Mouse (Mus musculus) lung, embryonic 14.5 days (tissue): ENCODE measurements at regions not wholly inside any gene's neighbourhood (a gene's known extent, or its start where the extent isn't known, plus 50 kb on each side); places are given as distances from the start of the nearest gene placed in this dataset.

ENCODE experiments used
- ATAC-seq: fragments of 200-750 bp; cut with Nextera tagmentation; 2 replicates; pipeline ENCODE4 v1.8.0; 2017; ENCODE audit warnings: mild to moderate bottlenecking, moderate TSS enrichment, moderate library complexity; ENCODE audit not compliant: insufficient read depth
- DNase-seq: peaks from one replicate; pipeline ENCODE4 v3.0.0-alpha.2; 2015
- H3K27ac ChIP-seq: fragments of 300-500 bp; sonication (generic); 2 replicates; pipeline ENCODE4 v1.5.1; 2014; ENCODE audit warnings: low read depth, mild to moderate bottlenecking, moderate library complexity
- H3K27me3 ChIP-seq: fragments of 300-500 bp; sonication (generic); 2 replicates; pipeline ENCODE4 v1.6.1; 2014; ENCODE audit warnings: low read length, control low read depth; ENCODE audit not compliant: insufficient read depth
- H3K36me3 ChIP-seq: fragments of 300-500 bp; sonication (generic); 2 replicates; pipeline ENCODE4 v1.6.1; 2014; ENCODE audit warnings: control low read depth; ENCODE audit not compliant: insufficient read depth
- H3K4me1 ChIP-seq: fragments of 300-500 bp; sonication (generic); 2 replicates; pipeline ENCODE4 v1.6.1; 2014; ENCODE audit warnings: antibody characterized with exemption, control low read depth; ENCODE audit not compliant: insufficient read depth
- H3K4me2 ChIP-seq: fragments of 300-500 bp; sonication (generic); 2 replicates; pipeline ENCODE4 v1.6.1; 2014; ENCODE audit warnings: mild to moderate bottlenecking
- H3K4me3 ChIP-seq: fragments of 300-500 bp; sonication (generic); 2 replicates; pipeline ENCODE4 v1.5.1; 2014; ENCODE audit warnings: low read depth, low read length
- H3K9ac ChIP-seq: fragments of 300-500 bp; sonication (generic); 2 replicates; pipeline ENCODE4 v1.6.1; 2014
- H3K9me3 ChIP-seq: fragments of 300-500 bp; sonication (generic); 2 replicates; pipeline ENCODE4 v1.6.1; 2016; ENCODE audit warnings: low read depth, low read length, control low read depth
- CTCF ChIP-seq: IDR thresholded peaks from 2 replicates; pipeline ENCODE4 v1.5.1; 2016; ENCODE audit warnings: antibody characterized with exemption, low read depth
- WGBS: fragments of 180-500 bp; shearing (Covaris S2); extraction: QIAGEN DNeasy Blood & Tissue Kit; methylation state at CpG from one replicate; pipeline ENCODE4 v1.1.7; 2014; 5-methylcytosine and 5-hydroxymethylcytosine counted together

- Histone ChIP-seq H3K36me3 (no peaks in the 10 kb centered on the region), H3K27me3 (no peaks in the 10 kb centered on the region), H3K9ac (no peak overlapping the region), H3K4me2 (no peak overlapping the region), H3K4me1 (no peaks in the 10 kb centered on the region), H3K27ac (no peak overlapping the region), H3K4me3 (no peak overlapping the region), H3K9me3 (no peaks in the 10 kb centered on the region)
- TF ChIP-seq CTCF, result no peak
- ATAC-seq (no peak), DNase-seq (no peak)
- WGBS, result 37% methylated on average over 1 of the region's 1 CpGs
Observed at GRCm38 (mm10) chr16:78685160-78685559, 108.7 kb upstream of the D16Ertd472e start.

GRCm38 (mm10) chr16:78684031-78684430 is 107.5 kb upstream of the D16Ertd472e start:
- DNase-seq, result peak; percentile 7
- no peaks in the 10 kb centered on the region for H3K36me3 ChIP-seq
- ATAC-seq, result no peak
- no peak overlapping the region for H3K4me2 ChIP-seq
- WGBS, result 54% methylated on average over 8 of the region's 8 CpGs
- H3K27ac ChIP-seq, result no peak overlapping the region
- H3K9me3 ChIP-seq, result no peaks in the 10 kb centered on the region
- no peak overlapping the region for H3K9ac ChIP-seq
- H3K4me1 ChIP-seq, result no peaks in the 10 kb centered on the region
- no peaks in the 10 kb centered on the region for H3K27me3 ChIP-seq
- TF ChIP-seq CTCF, result no peak
- no peak overlapping the region for H3K4me3 ChIP-seq

GRCm38 (mm10) chr16:78661126-78661525 is 84.6 kb upstream of the D16Ertd472e start:
- Histone ChIP-seq H3K27ac (no peak overlapping the region), H3K9ac (no peak overlapping the region), H3K9me3 (no peaks in the 10 kb centered on the region), H3K4me2 (no peak overlapping the region), H3K36me3 (no peaks in the 10 kb centered on the region), H3K4me1 (no peaks in the 10 kb centered on the region), H3K27me3 (no peaks in the 10 kb centered on the region), H3K4me3 (no peak overlapping the region)
- ATAC-seq (no peak), DNase-seq (no peak)
- no peak for TF ChIP-seq CTCF
- 73% methylated on average over 7 of the region's 7 CpGs for WGBS

- Histone ChIP-seq H3K27ac (no peak overlapping the region), H3K4me1 (no peaks in the 10 kb centered on the region), H3K4me2 (no peak overlapping the region), H3K36me3 (no peaks in the 10 kb centered on the region), H3K27me3 (no peaks in the 10 kb centered on the region), H3K9ac (no peak overlapping the region), H3K4me3 (no peak overlapping the region), H3K9me3 (no peaks in the 10 kb centered on the region)
- TF ChIP-seq CTCF, result peak; percentile 49
- 0% methylated on average over 1 of the region's 1 CpGs for WGBS
- peak; percentile 55 for DNase-seq
- no peak for ATAC-seq
Observed at GRCm38 (mm10) chr16:78644710-78645109, 68.2 kb upstream of the D16Ertd472e start.

GRCm38 (mm10) chr16:78641717-78642116 is 65.2 kb upstream of the D16Ertd472e start:
- no peaks in the 10 kb centered on the region for H3K9me3 ChIP-seq
- 77% methylated on average over 5 of the region's 5 CpGs for WGBS
- DNase-seq, result no peak
- no peak overlapping the region for H3K4me3 ChIP-seq
- no peak overlapping the region for H3K4me2 ChIP-seq
- no peaks in the 10 kb centered on the region for H3K36me3 ChIP-seq
- H3K27me3 ChIP-seq, result no peaks in the 10 kb centered on the region
- TF ChIP-seq CTCF, result no peak
- H3K27ac ChIP-seq, result no peak overlapping the region
- ATAC-seq, result no peak
- no peaks in the 10 kb centered on the region for H3K4me1 ChIP-seq
- no peak overlapping the region for H3K9ac ChIP-seq

GRCm38 (mm10) chr16:78641205-78641604 is 64.7 kb upstream of the D16Ertd472e start:
- DNase-seq (no peak), ATAC-seq (peak; percentile 49; the same call in 1 of the 2 replicates)
- H3K27ac ChIP-seq, result no peak overlapping the region

GRCm38 (mm10) chr16:78637452-78637851 is 60.9 kb upstream of the D16Ertd472e start:
- Histone ChIP-seq H3K36me3 (no peaks in the 10 kb centered on the region), H3K4me3 (no peak overlapping the region), H3K4me1 (no peaks in the 10 kb centered on the region), H3K27ac (no peak overlapping the region), H3K9ac (no peak overlapping the region), H3K4me2 (no peak overlapping the region), H3K9me3 (no peaks in the 10 kb centered on the region), H3K27me3 (no peaks in the 10 kb centered on the region)
- no peak for ATAC-seq
- WGBS, result 82% methylated on average over 6 of the region's 6 CpGs
- no peak for TF ChIP-seq CTCF
- DNase-seq, result no peak

More at GRCm38 (mm10) chr16:78641205-78641604, 64.7 kb upstream of the D16Ertd472e start:
- H3K36me3 ChIP-seq, result no peaks in the 10 kb centered on the region
- no peak overlapping the region for H3K4me3 ChIP-seq
- H3K9ac ChIP-seq, result no peak overlapping the region
- H3K9me3 ChIP-seq, result no peaks in the 10 kb centered on the region
- no peaks in the 10 kb centered on the region for H3K27me3 ChIP-seq
- no peaks in the 10 kb centered on the region for H3K4me1 ChIP-seq
- H3K4me2 ChIP-seq, result no peak overlapping the region
- no peak for TF ChIP-seq CTCF
- 60% methylated on average over 3 of the region's 3 CpGs for WGBS

GRCm38 (mm10) chr16:78637015-78637414 is 60.5 kb upstream of the D16Ertd472e start:
- Histone ChIP-seq H3K4me2 (no peak overlapping the region), H3K9me3 (no peaks in the 10 kb centered on the region), H3K36me3 (no peaks in the 10 kb centered on the region), H3K4me3 (no peak overlapping the region), H3K4me1 (no peaks in the 10 kb centered on the region), H3K27me3 (no peaks in the 10 kb centered on the region), H3K9ac (no peak overlapping the region), H3K27ac (no peak overlapping the region)
- peak; percentile 74 for TF ChIP-seq CTCF
- WGBS, result 36% methylated on average over 5 of the region's 5 CpGs
- DNase-seq (peak; percentile 87), ATAC-seq (peak; percentile 50; the same call in 1 of the 2 replicates)
